Mouse (Mus musculus) heart, adult 11 months (tissue): ENCODE results near the gene Olfr1193.
"Not testable (repeated sequence)": the region's sequence is repeated elsewhere in the genome, so short reads cannot be mapped to it uniquely, and the experiment has no call there.

ENCODE experiments used
- DNase-seq: peaks from one replicate; pipeline ENCODE4 v3.0.0; 2022

The Olfr1193 gene

DNA sequence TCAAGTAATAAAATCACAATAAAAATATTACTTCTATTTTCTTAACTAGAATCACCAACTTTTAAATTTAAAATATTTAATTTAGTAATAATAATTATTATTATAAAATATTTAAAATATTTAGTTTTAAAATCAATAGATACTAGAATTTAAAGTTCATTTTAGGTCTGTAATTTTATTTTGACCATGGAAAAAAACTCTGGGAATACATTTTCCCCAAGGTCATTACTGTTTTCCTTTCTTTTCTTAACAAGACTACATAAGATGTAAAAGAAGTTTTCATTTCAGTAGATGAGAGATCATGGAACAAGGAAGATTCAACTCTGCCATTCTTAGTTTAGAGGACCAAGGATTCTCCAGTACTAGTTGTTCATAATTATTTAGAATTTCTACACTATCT is at the start of gene Olfr1193:
TSS of gene Olfr1193 (plus strand) at position 301 of the 400 bp plus-strand sequence.
- not testable (repeated sequence) for DNase-seq

DNA sequence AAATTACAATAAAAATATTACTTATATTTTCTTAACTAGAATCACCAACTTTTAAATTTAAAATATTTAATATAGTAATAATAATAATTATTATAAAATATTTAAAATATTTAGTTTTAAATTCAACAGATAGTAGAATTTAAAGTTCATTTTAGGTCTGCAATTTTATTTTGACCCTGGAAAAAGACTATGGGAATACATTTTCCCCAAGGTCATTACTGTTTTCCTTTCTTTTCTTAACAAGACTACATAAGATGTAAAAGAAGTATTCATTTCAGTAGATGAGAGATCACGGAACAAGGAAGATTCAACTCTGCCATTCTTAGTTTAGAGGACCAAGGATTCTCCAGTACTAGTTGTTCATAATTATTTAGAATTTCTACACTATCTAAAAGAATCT is 35.2 kb upstream of the Olfr1193 start, which contains the start of gene Olfr1191-ps1:
TSS of gene Olfr1191-ps1 (plus strand) at position 301 of the 400 bp plus-strand sequence.
- not testable (repeated sequence) for DNase-seq

DNA sequence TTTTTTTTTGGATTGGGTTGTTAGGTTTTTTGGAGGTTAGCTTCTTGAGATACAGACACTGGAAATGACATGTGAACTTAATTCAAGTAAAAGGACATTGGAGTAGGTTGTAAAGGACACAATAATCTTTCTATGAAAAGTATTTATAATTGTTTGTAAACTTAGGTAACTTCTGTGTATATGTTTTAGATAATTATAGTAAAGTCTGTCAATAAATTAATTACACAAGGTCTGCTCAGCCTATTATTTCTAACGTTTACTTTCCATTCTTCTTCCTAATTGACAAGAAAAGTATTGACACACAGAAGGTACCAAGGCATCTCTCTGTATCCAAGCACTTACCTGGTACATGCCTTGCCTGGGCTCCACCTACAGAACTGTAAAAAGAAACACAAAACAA is 27.2 kb upstream of the Olfr1193 start, which contains the start of gene Olfr1192-ps1:
TSS of gene Olfr1192-ps1 (plus strand) at position 301 of the 400 bp plus-strand sequence.
- DNase-seq: no peak

DNA sequence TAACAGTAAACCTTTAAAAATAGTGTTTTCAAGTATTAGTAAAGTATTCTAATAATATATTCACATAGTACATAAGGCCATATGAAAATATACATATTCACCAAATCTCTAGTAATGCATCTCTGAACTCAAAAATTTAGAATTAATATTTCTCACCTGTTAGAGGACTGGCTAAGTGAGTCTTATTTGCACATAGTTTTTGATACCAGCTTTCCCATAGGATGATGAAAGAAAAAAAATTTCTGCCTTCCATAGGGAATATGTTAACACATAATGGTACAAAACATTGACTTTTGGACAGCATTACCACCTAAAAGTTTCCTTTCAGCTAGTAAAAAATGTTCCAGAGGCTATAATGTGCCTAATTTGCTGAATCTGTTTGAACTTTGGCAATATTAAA is 13.7 kb downstream of the Olfr1193 start, which contains the start of gene Olfr1195:
TSS of gene Olfr1195 (minus strand) at position 101 of the 400 bp plus-strand sequence.
- DNase-seq: no peak

DNA sequence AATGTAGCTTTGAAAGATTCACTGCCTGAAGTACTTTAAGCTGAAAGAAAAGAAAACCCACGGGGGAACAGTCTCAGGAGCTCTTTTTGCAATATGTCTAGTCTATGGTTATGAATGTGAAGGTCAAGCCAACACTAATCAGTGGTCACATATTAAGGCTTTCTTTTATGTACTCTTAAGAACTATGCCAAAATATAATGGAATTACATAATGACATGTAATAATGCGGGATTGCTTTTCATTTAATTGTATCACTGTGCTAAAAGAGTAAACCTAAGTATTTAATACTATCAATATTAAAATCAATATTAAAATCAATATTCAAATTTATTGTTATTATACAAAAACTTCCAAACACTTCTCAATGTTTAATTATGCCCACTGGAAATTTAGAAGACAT is 29.1 kb downstream of the Olfr1193 start, which contains the start of gene Olfr1196:
TSS of gene Olfr1196 (minus strand) at position 101 of the 400 bp plus-strand sequence.
- DNase-seq: no peak
